Mouse (Mus musculus): ENCODE results near the gene Il27. TPM values are rescaled to one million over a fixed set of nuclear protein-coding genes. Genes with fewer than 3 reads are reported as not detected.

Il27 gene
- polyA plus RNA-seq, 1 experiment, result not detected

GRCm38 (mm10) chr7:126619559-126620275, 25.0 kb upstream of the Il27 start:
- no peak for TF ChIP-seq GATA1 (IDR thresholded peaks at IDR 0.05; ENCODE audit: low read length)

GRCm38 (mm10) chr7:126616707-126617106, 22.0 kb upstream of the Il27 start:
- TF ChIP-seq GATA1 (IDR thresholded peaks at IDR 0.05; ENCODE audit: low read length), result no peak

- TF ChIP-seq GATA1 (IDR thresholded peaks at IDR 0.05; ENCODE audit: low read length), result no peak
Measured at GRCm38 (mm10) chr7:126612736-126613135, 18.0 kb upstream of the Il27 start.

GRCm38 (mm10) chr7:126607796-126608195, 13.1 kb upstream of the Il27 start:
- TF ChIP-seq GATA1 (IDR thresholded peaks at IDR 0.05; ENCODE audit: low read length), result no peak

GRCm38 (mm10) chr7:126607064-126607463, 12.3 kb upstream of the Il27 start:
- TF ChIP-seq GATA1 (IDR thresholded peaks at IDR 0.05; ENCODE audit: low read length), result no peak

- TF ChIP-seq GATA1 (IDR thresholded peaks at IDR 0.05; ENCODE audit: low read length), result no peak
Measured at GRCm38 (mm10) chr7:126606611-126607010, 11.9 kb upstream of the Il27 start.

GRCm38 (mm10) chr7:126602650-126603049, 7.9 kb upstream of the Il27 start:
- TF ChIP-seq GATA1 (IDR thresholded peaks at IDR 0.05; ENCODE audit: low read length), result no peak

- TF ChIP-seq GATA1 (IDR thresholded peaks at IDR 0.05; ENCODE audit: low read length), result no peak
Measured at GRCm38 (mm10) chr7:126601896-126602295, 7.2 kb upstream of the Il27 start.

GRCm38 (mm10) chr7:126598919-126599318, 4.2 kb upstream of the Il27 start:
- no peak for TF ChIP-seq GATA1 (IDR thresholded peaks at IDR 0.05; ENCODE audit: low read length)

GRCm38 (mm10) chr7:126596414-126596813, 1.7 kb upstream of the Il27 start:
- TF ChIP-seq GATA1 (IDR thresholded peaks at IDR 0.05; ENCODE audit: low read length), result no peak

- TF ChIP-seq GATA1 (IDR thresholded peaks at IDR 0.05; ENCODE audit: low read length), result no peak
Measured at GRCm38 (mm10) chr7:126595890-126596289, 1.1 kb upstream of the Il27 start.

GRCm38 (mm10) chr7:126587779-126588178, 7.0 kb downstream of the Il27 start:
- TF ChIP-seq GATA1 (IDR thresholded peaks at IDR 0.05; ENCODE audit: low read length), result no peak

- no peak for TF ChIP-seq GATA1 (IDR thresholded peaks at IDR 0.05; ENCODE audit: low read length)
Measured at GRCm38 (mm10) chr7:126586839-126587238, 7.9 kb downstream of the Il27 start.

GRCm38 (mm10) chr7:126585717-126586116, 9.0 kb downstream of the Il27 start, which contains the start of gene Cln3:
TSS of gene Cln3 (minus strand) at chr7:126585817.
- TF ChIP-seq GATA1 (IDR thresholded peaks at IDR 0.05; ENCODE audit: low read length), result no peak

GRCm38 (mm10) chr7:126584506-126584977, 10.2 kb downstream of the Il27 start, which contains the start of gene Apobr:
TSS of gene Apobr (plus strand) at chr7:126584942.
- no peak for TF ChIP-seq GATA1 (IDR thresholded peaks at IDR 0.05; ENCODE audit: low read length)

- no peak for TF ChIP-seq GATA1 (IDR thresholded peaks at IDR 0.05; ENCODE audit: low read length)
Measured at GRCm38 (mm10) chr7:126583761-126584160, 11.0 kb downstream of the Il27 start.

- no peak for TF ChIP-seq GATA1 (IDR thresholded peaks at IDR 0.05; ENCODE audit: low read length)
Measured at GRCm38 (mm10) chr7:126583251-126583709, 11.5 kb downstream of the Il27 start.

All from G1E-ER4 (cell line).